Comparison of ENCODE assay signal across 8 mouse cellular contexts in genomic region chr8:120518736-120519534, GRCm38 (mm10).
DNase-seq lines count a peak whose midpoint lies in the region; ATAC-seq and TF ChIP-seq lines count a peak whose summit lies in the region.

No protein-coding gene starts in this region.

- no peak overlapping the region for H3K9ac ChIP-seq in embryonic facial prominence, embryonic 13.5 days
- no peak overlapping the region for H3K9ac ChIP-seq in intestine, postnatal 0 days (ENCODE audit: low read depth, low read length)

- H3K36me3 ChIP-seq in kidney, adult 2 months (ENCODE audit: control insufficient read depth, insufficient read depth, low read length), result no peaks in the 10 kb centered on the region
- H3K36me3 ChIP-seq in embryonic facial prominence, embryonic 13.5 days, result no peaks in the 10 kb centered on the region
- peaks cover 3% of the 10 kb centered on the region; the same call in 1 of the 2 replicates for H3K36me3 ChIP-seq in intestine, postnatal 0 days (ENCODE audit: control insufficient read depth, insufficient read depth)

- H3K4me2 ChIP-seq in embryonic facial prominence, embryonic 13.5 days, result no peak overlapping the region
- no peak overlapping the region for H3K4me2 ChIP-seq in intestine, postnatal 0 days (replicated peaks; ENCODE audit: low read depth)

- DNase-seq in kidney, adult 2 months, result peak; percentile 51
- DNase-seq in kidney, postnatal 36 days, result no peak
- DNase-seq in ES-CJ7 (ENCODE audit: low read depth, low spot score), result peak; percentile 100
- peak; percentile 87 for DNase-seq in retina, postnatal 1 day
- DNase-seq in right cerebral cortex, postnatal 10 days (ENCODE audit: low spot score in 2 of 2), result no peak
- no peak for DNase-seq in ovary, postnatal 10 days (ENCODE audit: low spot score)

- no peak for TF ChIP-seq POLR2A in kidney, adult 2 months (IDR thresholded peaks at IDR 0.05; ENCODE audit: low read depth, low read length)

- H3K27ac ChIP-seq in kidney, adult 2 months (ENCODE audit: insufficient read depth, low read depth, low read length), result no peak overlapping the region
- H3K27ac ChIP-seq in embryonic facial prominence, embryonic 13.5 days, result no peak overlapping the region
- H3K27ac ChIP-seq in intestine, postnatal 0 days (ENCODE audit: low read depth, low read length), result no peak overlapping the region

- TF ChIP-seq CTCF in kidney, adult 2 months (conservative IDR thresholded peaks at IDR 0.05; ENCODE audit: insufficient read depth, insufficient read length, low read depth, low read length), result no peak
- TF ChIP-seq CTCF in intestine, postnatal 0 days (IDR thresholded peaks at IDR 0.05; ENCODE audit: low read depth), result peak; percentile 22; the same call in 1 of the 2 replicates

- no peak overlapping the region for H3K4me3 ChIP-seq in kidney, adult 2 months (ENCODE audit: insufficient read depth, low read depth, low read length)
- no peak overlapping the region for H3K4me3 ChIP-seq in embryonic facial prominence, embryonic 13.5 days
- H3K4me3 ChIP-seq in intestine, postnatal 0 days (ENCODE audit: low read depth, low read length), result no peak overlapping the region

- H3K4me1 ChIP-seq in kidney, adult 2 months (ENCODE audit: control insufficient read depth, insufficient read depth, low read length), result peaks cover 8% of the 10 kb centered on the region; the same call in 1 of the 2 replicates
- peaks cover 78% of the 10 kb centered on the region for H3K4me1 ChIP-seq in embryonic facial prominence, embryonic 13.5 days
- H3K4me1 ChIP-seq in intestine, postnatal 0 days (replicated peaks; ENCODE audit: control insufficient read depth, insufficient read depth, low read length), result peaks cover 6% of the 10 kb centered on the region; the same call in 1 of the 2 replicates

- H3K9me3 ChIP-seq in embryonic facial prominence, embryonic 13.5 days, result no peaks in the 10 kb centered on the region
- H3K9me3 ChIP-seq in intestine, postnatal 0 days (ENCODE audit: control insufficient read depth), result no peaks in the 10 kb centered on the region

- no peaks in the 10 kb centered on the region for H3K27me3 ChIP-seq in kidney, adult 2 months (replicated peaks; ENCODE audit: control insufficient read depth, insufficient read depth, low read length)
- H3K27me3 ChIP-seq in embryonic facial prominence, embryonic 13.5 days, result no peaks in the 10 kb centered on the region; the same call in 1 of the 2 replicates
- H3K27me3 ChIP-seq in intestine, postnatal 0 days (replicated peaks; ENCODE audit: control insufficient read depth, insufficient read depth, low read length), result no peaks in the 10 kb centered on the region

- ATAC-seq in embryonic facial prominence, embryonic 13.5 days (ENCODE audit: insufficient number of reproducible peaks, insufficient read depth, low FRiP score, low TSS enrichment, low read depth), result 0 out of 2 replicates have a peak, but pooled peaks have one; percentile 12
- ATAC-seq in intestine, postnatal 0 days, result peak; percentile 66

- whole genome bisulfite sequencing in kidney, adult 2 months, result 69% methylated on average over 14 of the region's 14 CpGs
- WGBS in embryonic facial prominence, embryonic 13.5 days, result 57% methylated on average over 14 of the region's 14 CpGs
- WGBS in intestine, postnatal 0 days, result 71% methylated on average over 14 of the region's 14 CpGs

Comparison
In these comparisons a context has a peak if more than half of its experiments do, and no peak if none do; other contexts are left out.
1. DNase-seq: peak in kidney, adult 2 months (single experiment), ES-CJ7 (single experiment) and retina, postnatal 1 day (single experiment); none in kidney, postnatal 36 days (0 of 2), right cerebral cortex, postnatal 10 days (0 of 2) and ovary, postnatal 10 days (single experiment).